Mouse (Mus musculus) olfactory bulb, adult 2 months (tissue): Measurements from ENCODE around the gene Upk2. TPM values are rescaled to one million over a fixed set of nuclear protein-coding genes. Genes with fewer than 3 reads are reported as not detected.

ENCODE experiments used
- H3K27ac ChIP-seq: fragments of 200-500 bp; 2 replicates; pipeline ENCODE4 v1.5.1; 2012; ENCODE audit warnings: low read depth, low read length; ENCODE audit not compliant: insufficient read depth
- H3K4me1 ChIP-seq: fragments of 200-500 bp; 2 replicates; pipeline ENCODE4 v1.6.1; 2012; ENCODE audit warnings: low read length; ENCODE audit not compliant: control insufficient read depth, insufficient read depth
- H3K4me3 ChIP-seq: fragments of 200-500 bp; 2 replicates; pipeline ENCODE4 v1.5.1; 2012; ENCODE audit warnings: mild to moderate bottlenecking, low read depth, low read length, moderate library complexity; ENCODE audit not compliant: insufficient read depth
- CTCF ChIP-seq: fragments of 200-500 bp; IDR thresholded peaks from 2 replicates; pipeline ENCODE4 v1.5.1; 2012; ENCODE audit warnings: low read depth, mild to moderate bottlenecking, low read length, moderate library complexity; ENCODE audit not compliant: insufficient read depth
- POLR2A ChIP-seq: fragments of 200-500 bp; IDR thresholded peaks from 2 replicates; pipeline ENCODE4 v1.6.1; 2012; ENCODE audit warnings: mild to moderate bottlenecking, low read depth, low read length, moderate library complexity; ENCODE audit not compliant: insufficient read depth
- WGBS: fragments of 180-500 bp; shearing (Covaris S2); methylation state at CpG from one replicate; pipeline ENCODE4 v1.1.7; 2018; 5-methylcytosine and 5-hydroxymethylcytosine counted together
- polyA plus RNA-seq: library from polyadenylated mRNA; stranded (reverse); fragments of >200 nt; gene quantifications from 2 replicates; pipeline ENCODE4 v1.2.4, GENCODE M21; 2012; ENCODE audit warnings: low replicate concordance; ENCODE audit not compliant: missing spikeins, insufficient read depth, insufficient read length

Gene Upk2
- not detected in 2 replicates for polyA plus RNA-seq

- Histone ChIP-seq H3K4me1 (peaks cover 26% of the 10 kb centered on the region), H3K4me3 (no peak within 1 kb of the TSS), H3K27ac (0 out of 2 replicates have a peak within 1 kb of the TSS, but pooled peaks have one; percentile 99)
- 39% methylated on average over 4 of the region's 4 CpGs for WGBS
- no peak for TF ChIP-seq CTCF
- TF ChIP-seq POLR2A: no peak
These were observed at the start of gene Upk2 for GRCm38 (mm10) chr9:44454891-44455220. TSS of gene Upk2 (minus strand) at chr9:44454976.

- Histone ChIP-seq H3K27ac (no peak overlapping the region), H3K4me1 (peaks cover 46% of the 10 kb centered on the region), H3K4me3 (no peak overlapping the region)
- TF ChIP-seq CTCF (peak; percentile 71), POLR2A (no peak)
- 4% methylated on average over 4 of the region's 4 CpGs for WGBS
These were observed 47.2 kb upstream of the Upk2 start for GRCm38 (mm10) chr9:44502006-44502405.

GRCm38 (mm10) chr9:44501206-44501879 lies 46.6 kb upstream of the Upk2 start:
- H3K4me1 ChIP-seq: peaks cover 53% of the 10 kb centered on the region
- no peak overlapping the region for H3K4me3 ChIP-seq
- 42% methylated on average over 10 of the region's 10 CpGs for WGBS
- TF ChIP-seq CTCF (no peak), POLR2A (no peak)
- H3K27ac ChIP-seq: peak overlapping the region; percentile 75; the same call in 1 of the 2 replicates

- Histone ChIP-seq H3K4me3 (no peak overlapping the region), H3K27ac (peak overlapping the region; percentile 75), H3K4me1 (peaks cover 54% of the 10 kb centered on the region)
- no peak for TF ChIP-seq CTCF
- TF ChIP-seq POLR2A: no peak
- 64% methylated on average over 8 of the region's 8 CpGs for WGBS
These were observed 45.9 kb upstream of the Upk2 start for GRCm38 (mm10) chr9:44500638-44501175.

- Histone ChIP-seq H3K4me3 (0 out of 2 replicates have a peak overlapping the region, but pooled peaks have one; percentile 49), H3K4me1 (peaks cover 55% of the 10 kb centered on the region), H3K27ac (peak overlapping the region; percentile 75)
- TF ChIP-seq CTCF (no peak), POLR2A (no peak; the same call in 1 of the 2 replicates)
- WGBS: 21% methylated on average over 5 of the region's 5 CpGs
These were observed 45.4 kb upstream of the Upk2 start for GRCm38 (mm10) chr9:44500163-44500533.

GRCm38 (mm10) chr9:44499356-44500162 lies 44.8 kb upstream of the Upk2 start:
- Histone ChIP-seq H3K4me1 (peaks cover 61% of the 10 kb centered on the region), H3K4me3 (peak overlapping the region; percentile 49)
- 8% methylated on average over 20 of the region's 20 CpGs for WGBS

GRCm38 (mm10) chr9:44498421-44499355 lies 43.9 kb upstream of the Upk2 start:
- under 1% methylated on average over 59 of the region's 59 CpGs for WGBS
- Histone ChIP-seq H3K4me3 (peak overlapping the region; percentile 49), H3K27ac (peak overlapping the region; percentile 96), H3K4me1 (peaks cover 69% of the 10 kb centered on the region)
- TF ChIP-seq POLR2A (no peak), CTCF (no peak)

More at GRCm38 (mm10) chr9:44499356-44500162, 44.8 kb upstream of the Upk2 start:
- no peak for TF ChIP-seq CTCF
- TF ChIP-seq POLR2A: peak; percentile 55
- H3K27ac ChIP-seq: peak overlapping the region; percentile 96

- TF ChIP-seq CTCF (no peak), POLR2A (no peak)
- H3K4me3 ChIP-seq: peak overlapping the region; percentile 49
- no peak overlapping the region for H3K27ac ChIP-seq
- WGBS: 16% methylated on average over 11 of the region's 11 CpGs
- peaks cover 77% of the 10 kb centered on the region for H3K4me1 ChIP-seq
These were observed 43.0 kb upstream of the Upk2 start for GRCm38 (mm10) chr9:44497624-44498377.
